ENCODE assay signal across 25 mouse cellular contexts in the genomic region with DNA sequence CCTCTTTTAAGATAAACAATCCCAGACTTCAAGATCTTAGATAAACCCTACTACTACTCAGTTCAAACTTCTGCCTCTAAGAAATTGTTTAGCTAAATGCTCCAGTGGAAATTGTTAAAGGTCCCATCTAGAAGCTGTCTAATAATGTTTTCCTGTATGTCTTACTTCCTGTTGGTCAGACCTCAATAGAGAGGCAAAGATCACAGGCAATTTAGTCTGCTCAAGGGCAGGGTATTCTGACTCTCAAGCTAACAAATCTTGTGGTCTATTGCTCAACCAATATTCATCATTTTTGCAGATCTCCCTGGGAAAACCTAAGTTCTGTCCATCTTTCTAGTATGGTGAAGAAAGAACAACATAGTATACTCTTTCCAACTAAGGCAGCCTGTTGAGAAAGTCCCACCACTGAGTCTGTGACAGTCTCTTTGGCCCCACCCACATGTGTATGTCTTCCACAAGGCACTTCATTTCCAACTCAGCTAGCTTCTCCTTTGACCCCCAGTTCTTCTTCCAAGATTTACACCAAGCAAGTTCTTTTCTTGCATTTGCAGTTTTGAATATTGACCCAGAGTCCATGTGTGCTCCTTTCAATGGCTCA.
"Had no signal": no experiment of that assay in that cellular context is flagged by ENCODE, and none has a peak within 500 bp of the region (broad histone marks: within the 10 kb centered on the region; RNA-seq: fewer than 3 reads in every experiment).

No protein-coding gene starts in this region.

- H3K27ac ChIP-seq: intestine, embryonic 15.5 days; kidney, embryonic 15.5 days; limb, embryonic 10.5 days; limb, embryonic 13.5 days; liver, embryonic 12.5 days; liver, embryonic 15.5 days; lung, embryonic 15.5 days; macrophage; midbrain, embryonic 10.5 days; midbrain, embryonic 15.5 days; neural tube, embryonic 12.5 days; neural tube, embryonic 15.5 days; stomach, postnatal 0 days had no signal

- H3K27me3 ChIP-seq: intestine, embryonic 15.5 days; kidney, embryonic 15.5 days; limb, embryonic 13.5 days; liver, embryonic 12.5 days; liver, embryonic 15.5 days; lung, embryonic 15.5 days; megakaryocyte, embryonic 14.5 days; midbrain, embryonic 15.5 days; neural tube, embryonic 12.5 days; neural tube, embryonic 15.5 days had no signal

- H3K4me2 ChIP-seq: intestine, embryonic 15.5 days; kidney, embryonic 15.5 days; limb, embryonic 13.5 days; liver, embryonic 12.5 days; liver, embryonic 15.5 days; lung, embryonic 15.5 days; midbrain, embryonic 15.5 days; neural tube, embryonic 12.5 days; neural tube, embryonic 15.5 days had no signal

- H3K4me1 ChIP-seq: intestine, embryonic 15.5 days; kidney, embryonic 15.5 days; limb, embryonic 10.5 days; limb, embryonic 13.5 days; liver, embryonic 12.5 days; liver, embryonic 15.5 days; lung, embryonic 15.5 days; midbrain, embryonic 15.5 days; neural tube, embryonic 12.5 days; neural tube, embryonic 15.5 days had no signal

- ATAC-seq: intestine, embryonic 15.5 days; liver, embryonic 12.5 days; midbrain, embryonic 15.5 days had no signal

- H3K4me3 ChIP-seq: intestine, embryonic 15.5 days; kidney, embryonic 15.5 days; limb, embryonic 10.5 days; limb, embryonic 13.5 days; liver, embryonic 12.5 days; liver, embryonic 15.5 days; lung, embryonic 15.5 days; megakaryocyte, embryonic 14.5 days; midbrain, embryonic 10.5 days; midbrain, embryonic 15.5 days; neural tube, embryonic 12.5 days; neural tube, embryonic 15.5 days had no signal

- H3K36me3 ChIP-seq: intestine, embryonic 15.5 days; kidney, embryonic 15.5 days; limb, embryonic 10.5 days; limb, embryonic 13.5 days; liver, embryonic 12.5 days; liver, embryonic 15.5 days; lung, embryonic 15.5 days; midbrain, embryonic 10.5 days; midbrain, embryonic 15.5 days; neural tube, embryonic 12.5 days; neural tube, embryonic 15.5 days had no signal

- H3K9ac ChIP-seq: intestine, embryonic 15.5 days; kidney, embryonic 15.5 days; limb, embryonic 13.5 days; liver, embryonic 12.5 days; liver, embryonic 15.5 days; lung, embryonic 15.5 days; midbrain, embryonic 15.5 days; neural tube, embryonic 12.5 days; neural tube, embryonic 15.5 days had no signal

- H3K9me3 ChIP-seq: intestine, embryonic 15.5 days; kidney, embryonic 15.5 days; limb, embryonic 10.5 days; limb, embryonic 13.5 days; liver, embryonic 12.5 days; liver, embryonic 15.5 days; lung, embryonic 15.5 days; megakaryocyte, embryonic 14.5 days; midbrain, embryonic 10.5 days; midbrain, embryonic 15.5 days; neural tube, embryonic 12.5 days; neural tube, embryonic 15.5 days had no signal

- DNase-seq: kidney, adult 11 months; kidney, adult 8-10 months; kidney, postnatal 10 days; kidney, postnatal 36 days; liver; right cerebral cortex, adult 18-20 months; right cerebral cortex, postnatal 14 days; right cerebral cortex, postnatal 4 days; thymus, adult 2 months; thymus, postnatal 14 days; thymus, postnatal 4 days had no signal
